Mouse (Mus musculus) forebrain, postnatal 0 days (tissue): Measurements from ENCODE around the gene Ripor1. TPM values are rescaled to one million over a fixed set of nuclear protein-coding genes. Genes with fewer than 3 reads are reported as not detected.
A peak's percentile ranks its signal among the peaks of the same experiment; 100 is the strongest.
"Not testable (repeated sequence)": the region's sequence is repeated elsewhere in the genome, so short reads cannot be mapped to it uniquely, and the experiment has no call there.

Source experiments
- ATAC-seq: fragments of 200-750 bp; cut with Nextera tagmentation; 2 replicates; pipeline ENCODE4 v1.8.0; 2017; ENCODE audit warnings: mild to moderate bottlenecking, moderate library complexity
- DNase-seq: peaks from one replicate; pipeline ENCODE4 v3.0.0-alpha.2; 2015
- H3K27ac ChIP-seq: fragments of 300-500 bp; sonication (generic); 2 replicates; pipeline ENCODE4 v1.5.1; 2014; ENCODE audit warnings: low read depth, mild to moderate bottlenecking, antibody characterized with exemption, low read length, moderate library complexity, mixed read lengths
- H3K27me3 ChIP-seq: fragments of 300-500 bp; sonication (generic); 2 replicates; pipeline ENCODE4 v1.6.1; 2014; ENCODE audit warnings: mild to moderate bottlenecking, low read length, mixed read lengths; ENCODE audit not compliant: insufficient read depth
- H3K36me3 ChIP-seq: fragments of 300-500 bp; sonication (generic); 2 replicates; pipeline ENCODE4 v1.6.1; 2014; ENCODE audit warnings: mild to moderate bottlenecking, moderate library complexity; ENCODE audit not compliant: insufficient read depth
- H3K4me1 ChIP-seq: fragments of 300-500 bp; sonication (generic); 2 replicates; pipeline ENCODE4 v1.6.1; 2014; ENCODE audit warnings: antibody characterized with exemption; ENCODE audit not compliant: insufficient read depth
- H3K4me2 ChIP-seq: fragments of 300-500 bp; sonication (generic); 2 replicates; pipeline ENCODE4 v1.6.1; 2014; ENCODE audit warnings: low read depth, mild to moderate bottlenecking, moderate library complexity
- H3K4me3 ChIP-seq: fragments of 300-500 bp; sonication (generic); 2 replicates; pipeline ENCODE4 v1.5.1; 2014; ENCODE audit warnings: low read depth, low read length, mixed read lengths
- H3K9ac ChIP-seq: fragments of 300-500 bp; sonication (generic); 2 replicates; pipeline ENCODE4 v1.6.1; 2014; ENCODE audit warnings: mild to moderate bottlenecking
- H3K9me3 ChIP-seq: fragments of 300-500 bp; sonication (generic); 2 replicates; pipeline ENCODE4 v1.6.1; 2016; ENCODE audit warnings: low read length
- CTCF ChIP-seq: sonication (generic); IDR thresholded peaks from 2 replicates; pipeline ENCODE4 v1.5.1; 2016; ENCODE audit warnings: antibody characterized with exemption, control low read depth, low read depth
- WGBS: fragments of 180-500 bp; shearing (Covaris S2); extraction: QIAGEN DNeasy Blood & Tissue Kit; methylation state at CpG from one replicate; pipeline ENCODE4 v1.1.7; 2014; 5-methylcytosine and 5-hydroxymethylcytosine counted together
- polyA plus RNA-seq: library from polyadenylated mRNA; unstranded; fragments of >200 nt; fragmentation: Nextera tagmentation; extraction: Ambion mirVana; gene quantifications from 2 replicates; pipeline ENCODE4 v1.2.1, GENCODE M21; 2015
- total RNA-seq: library from RNA; depleted of rRNA; stranded (reverse); fragments of >200 nt; gene quantifications from 2 replicates; pipeline ENCODE4 v1.2.3, GENCODE M21; 2014

The Ripor1 gene
- total and polyA plus RNA-seq, 2 experiments from 2014 or later, result 10.6 to 37.2 TPM

- no peak for DNase-seq
- Histone ChIP-seq H3K4me3 (no peak overlapping the region), H3K4me1 (no peaks in the 10 kb centered on the region), H3K9ac (no peak overlapping the region), H3K4me2 (no peak overlapping the region), H3K27ac (no peak overlapping the region), H3K27me3 (no peaks in the 10 kb centered on the region), H3K9me3 (no peaks in the 10 kb centered on the region), H3K36me3 (no peaks in the 10 kb centered on the region)
- no peak for ATAC-seq
- 28% methylated on average over 15 of the region's 15 CpGs for WGBS
- no peak for TF ChIP-seq CTCF
Observed at GRCm38 (mm10) chr8:105593859-105594258, 11.2 kb upstream of the Ripor1 start.

- no peaks in the 10 kb centered on the region for H3K27me3 ChIP-seq
- no peaks in the 10 kb centered on the region for H3K9me3 ChIP-seq
- no peaks in the 10 kb centered on the region for H3K4me1 ChIP-seq
- DNase-seq, result no peak
- H3K36me3 ChIP-seq, result no peaks in the 10 kb centered on the region
- ATAC-seq, result no peak
- no peak overlapping the region for H3K9ac ChIP-seq
- no peak for TF ChIP-seq CTCF
- 80% methylated on average over 18 of the region's 18 CpGs for WGBS
- H3K4me2 ChIP-seq, result no peak overlapping the region
- no peak overlapping the region for H3K27ac ChIP-seq
- no peak overlapping the region for H3K4me3 ChIP-seq
Observed at GRCm38 (mm10) chr8:105594451-105595242, 10.4 kb upstream of the Ripor1 start.

- Histone ChIP-seq H3K36me3 (no peaks in the 10 kb centered on the region), H3K9me3 (no peaks in the 10 kb centered on the region), H3K4me1 (no peaks in the 10 kb centered on the region), H3K9ac (no peak overlapping the region), H3K27me3 (no peaks in the 10 kb centered on the region), H3K4me2 (peak overlapping the region; percentile 27), H3K4me3 (no peak overlapping the region), H3K27ac (no peak overlapping the region)
- TF ChIP-seq CTCF, result peak; percentile 66
- peak; percentile 45; the same call in 1 of the 2 replicates for ATAC-seq
- WGBS, result 5% methylated on average over 14 of the region's 14 CpGs
- DNase-seq, result no peak
Observed at GRCm38 (mm10) chr8:105596362-105597034, 8.6 kb upstream of the Ripor1 start.

- no peak overlapping the region for H3K4me2 ChIP-seq
- no peaks in the 10 kb centered on the region for H3K4me1 ChIP-seq
- H3K9me3 ChIP-seq, result no peaks in the 10 kb centered on the region
- TF ChIP-seq CTCF, result no peak
- no peak for DNase-seq
- H3K9ac ChIP-seq, result no peak overlapping the region
- H3K27ac ChIP-seq, result no peak overlapping the region
- H3K36me3 ChIP-seq, result no peaks in the 10 kb centered on the region
- H3K4me3 ChIP-seq, result no peak overlapping the region
- WGBS, result 81% methylated on average over 6 of the region's 6 CpGs
- no peak for ATAC-seq
- no peaks in the 10 kb centered on the region for H3K27me3 ChIP-seq
Observed at GRCm38 (mm10) chr8:105598777-105599176, 6.3 kb upstream of the Ripor1 start.

- Histone ChIP-seq H3K9me3 (no peaks in the 10 kb centered on the region), H3K4me1 (no peaks in the 10 kb centered on the region), H3K36me3 (no peaks in the 10 kb centered on the region), H3K4me3 (no peak overlapping the region), H3K27me3 (no peaks in the 10 kb centered on the region), H3K27ac (no peak overlapping the region), H3K4me2 (no peak overlapping the region), H3K9ac (no peak overlapping the region)
- no peak for ATAC-seq
- no peak for TF ChIP-seq CTCF
- WGBS, result 67% methylated on average over 5 of the region's 5 CpGs
- no peak for DNase-seq
Observed at GRCm38 (mm10) chr8:105601301-105601700, 3.8 kb upstream of the Ripor1 start.

GRCm38 (mm10) chr8:105602540-105602939, 2.5 kb upstream of the Ripor1 start:
- not testable (repeated sequence) for H3K4me2 ChIP-seq, H3K9me3 ChIP-seq, H3K36me3 ChIP-seq, H3K4me3 ChIP-seq, H3K27ac ChIP-seq, H3K27me3 ChIP-seq, H3K4me1 ChIP-seq, DNase-seq, ATAC-seq, H3K9ac ChIP-seq
- 94% methylated on average over 2 of the region's 3 CpGs for WGBS
